Mouse (Mus musculus) left cerebral cortex, adult 2 months (tissue): ENCODE measurements around the gene Gm281. TPM values are rescaled to one million over a fixed set of nuclear protein-coding genes. Genes with fewer than 3 reads are reported as not detected.

ENCODE experiments used
- DNase-seq, 2 experiments: peaks; one replicate each; pipeline ENCODE4 v3.0.0; 2021 to 2022; ENCODE audit warnings: low spot score in 2 of 2, mixed read lengths in 1 of 2; ENCODE audit errors: extremely low spot score in 1 of 2
- H3K27ac ChIP-seq: fragments of 200-600 bp; 2 replicates; pipeline ENCODE4 v1.8.1; 2022
- H3K4me3 ChIP-seq: fragments of 200-600 bp; 2 replicates; pipeline ENCODE4 v1.8.1; 2022
- CTCF ChIP-seq: fragments of 200-600 bp; IDR thresholded peaks from 2 replicates; pipeline ENCODE4 v1.8.1; 2022; ENCODE audit warnings: antibody characterized with exemption, mild to moderate bottlenecking, moderate library complexity
- intact Hi-C: fragments of 180-260 bp; cut with DNase I; formaldehyde crosslinking; loops from one replicate; pipeline ENCODE4 v1.15.1; 2025
- microRNA-seq, 2 experiments: library from miRNA; unstranded; fragments of <30 nt; microRNA quantifications; one replicate each; pipeline ENCODE4 v1.2.0; 2021
- total RNA-seq, 2 experiments: library from RNA; stranded (reverse); gene quantifications; 2 replicates each; pipeline ENCODE4 v1.2.3; 2021

The Gm281 gene
- total RNA-seq, 2 experiments from 2014 or later: not detected

DNA sequence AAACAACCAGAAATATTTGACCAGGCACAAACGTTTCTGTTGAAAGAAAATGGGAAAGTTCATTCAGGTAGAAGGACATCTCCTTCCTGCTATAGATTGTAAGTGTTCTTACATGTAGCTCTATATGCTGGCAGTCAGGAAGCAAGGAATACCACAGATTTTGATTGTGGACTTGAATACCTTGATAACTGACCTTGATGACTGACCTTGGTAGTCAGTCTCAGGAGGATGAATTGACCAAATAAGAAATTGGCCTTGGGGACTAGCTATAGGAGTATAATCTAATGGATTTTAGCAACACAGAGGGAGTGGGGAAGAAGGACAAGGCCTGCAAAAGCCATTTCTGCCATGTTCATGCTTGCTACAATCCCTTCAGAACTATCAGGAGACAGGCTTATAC, 123.8 kb downstream of the Gm281 start:
- no peak overlapping the region for H3K4me3 ChIP-seq
- no peak for TF ChIP-seq CTCF
- intact Hi-C loops: no loop called here
- no peak for DNase-seq
- H3K27ac ChIP-seq: no peak overlapping the region

DNA sequence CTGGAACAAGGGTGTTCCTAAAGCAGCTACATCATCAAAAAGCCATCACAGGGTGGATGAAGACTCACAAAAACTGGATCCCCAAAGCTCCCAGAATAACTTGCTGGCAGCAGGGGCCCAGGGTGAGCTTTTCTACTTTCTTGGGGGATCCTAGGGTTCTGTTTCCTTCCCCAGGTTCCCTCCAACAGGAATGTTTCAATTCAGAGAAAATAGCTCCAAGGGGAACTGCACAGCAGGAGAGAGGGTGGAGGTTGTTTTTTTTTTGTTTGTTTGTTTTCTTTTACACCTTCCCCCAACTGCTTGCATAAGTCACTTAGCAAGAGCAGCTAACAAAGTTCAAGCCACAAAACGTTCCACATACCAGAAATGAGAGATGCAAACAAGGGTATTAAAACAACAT, 124.3 kb downstream of the Gm281 start:
- no peak for DNase-seq
- H3K27ac ChIP-seq: no peak overlapping the region
- no peak for TF ChIP-seq CTCF
- intact Hi-C loops: no loop called here
- no peak overlapping the region for H3K4me3 ChIP-seq

DNA sequence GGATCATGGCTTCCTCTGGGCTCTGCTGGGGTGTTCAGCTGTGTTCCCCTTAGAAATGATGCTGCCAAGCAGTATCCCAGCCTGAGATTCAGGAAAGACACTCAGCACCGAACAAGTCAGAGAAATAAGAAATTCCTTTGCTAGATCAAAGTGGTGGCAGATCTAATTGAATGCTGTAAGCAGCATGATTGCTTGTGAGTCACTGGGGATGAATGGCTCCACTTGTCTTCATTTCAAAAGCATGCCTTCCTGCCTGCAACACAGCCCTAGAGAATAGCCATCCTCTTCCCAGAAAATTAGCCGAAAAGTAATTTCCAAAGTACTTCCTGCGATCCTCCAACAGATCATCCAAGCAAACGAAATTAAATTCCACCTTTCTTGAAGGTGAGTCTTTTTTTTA, 131.3 kb downstream of the Gm281 start:
- TF ChIP-seq CTCF: no peak
- no peak overlapping the region for H3K27ac ChIP-seq
- no peak for DNase-seq
- no peak overlapping the region for H3K4me3 ChIP-seq
- intact Hi-C loops: no loop called here

DNA sequence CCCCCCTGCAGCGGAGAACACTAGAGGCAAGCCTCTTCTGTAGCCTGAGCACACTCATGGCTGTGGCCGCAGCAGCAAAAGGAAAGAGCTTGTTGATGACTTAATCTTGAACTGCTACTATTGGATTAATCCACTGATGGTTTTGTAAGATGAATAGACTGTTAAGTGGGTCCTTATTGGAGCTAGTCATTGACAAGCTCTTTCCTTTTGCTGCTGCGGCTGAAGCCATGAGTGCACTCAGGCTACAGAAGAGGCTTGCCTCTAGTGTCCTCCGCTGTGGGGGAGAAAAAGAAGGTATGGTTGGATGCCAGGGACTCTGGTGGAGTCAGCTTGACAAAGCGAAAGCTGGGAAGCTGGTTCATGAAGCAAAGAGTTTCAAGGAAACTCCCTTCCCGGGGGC, 135.9 kb downstream of the Gm281 start:
- no peak overlapping the region for H3K27ac ChIP-seq
- intact Hi-C loops: no loop called here
- DNase-seq: no peak
- H3K4me3 ChIP-seq: no peak overlapping the region
- no peak for TF ChIP-seq CTCF

DNA sequence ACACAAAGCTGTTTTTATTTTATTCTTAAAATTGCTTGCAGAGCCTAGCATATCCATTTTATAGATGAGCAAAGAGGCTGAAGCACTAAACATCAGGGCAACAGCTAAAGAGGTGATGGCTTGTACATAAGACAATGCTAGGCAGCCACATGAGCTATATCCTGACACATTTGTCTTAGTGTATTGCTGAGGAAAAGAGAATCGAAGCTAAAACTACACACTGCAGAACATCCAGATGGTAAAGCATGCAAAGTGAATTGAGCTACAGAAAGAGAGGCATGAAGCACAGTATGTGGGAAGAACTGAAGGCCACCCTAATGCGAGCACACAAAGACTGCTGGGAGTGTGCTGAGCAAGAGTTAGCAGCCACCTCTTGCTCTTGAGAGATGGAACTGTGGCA, 143.1 kb downstream of the Gm281 start:
- no peak for DNase-seq
- Histone ChIP-seq H3K27ac (no peak overlapping the region), H3K4me3 (no peak overlapping the region)
- TF ChIP-seq CTCF: no peak
- intact Hi-C loops: no loop called here

DNA sequence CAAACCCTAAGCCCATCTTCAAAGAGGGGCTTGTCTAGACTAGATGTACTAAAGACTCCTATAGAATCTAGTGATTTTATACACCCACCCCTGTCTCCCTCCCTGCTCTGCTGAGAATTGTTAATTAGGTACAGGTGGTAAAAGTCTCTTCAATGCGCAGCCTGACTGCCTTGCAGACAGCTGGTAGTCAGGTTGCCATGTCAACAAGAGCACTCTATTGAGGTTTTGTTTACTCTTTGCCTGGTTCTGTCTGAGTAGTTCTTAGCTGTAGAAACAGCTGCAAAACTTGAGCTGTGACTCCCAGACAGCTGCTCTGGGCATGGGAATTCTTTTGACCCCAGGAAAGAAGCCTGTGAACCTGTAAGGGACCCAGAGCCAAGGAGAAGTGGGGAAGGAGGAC, 143.6 kb downstream of the Gm281 start:
- Histone ChIP-seq H3K27ac (no peak overlapping the region), H3K4me3 (no peak overlapping the region)
- DNase-seq: peak in 1 of 2 experiments; percentile 11
- TF ChIP-seq CTCF: no peak
- intact Hi-C loops: no loop called here

Small RNA genes lying within 50 kb of the gene (microRNA-seq; reads per million reads assigned to microRNA genes)
- gene Gm27506: 0 reads per million in 2 experiments

Other genes starting within 250 kb of the Gm281 start
- not detected for gene Sntn, start 243.6 kb downstream of the Gm281 start, total RNA-seq
- gene Atxn7, start 47.0 kb upstream of the Gm281 start, total RNA-seq: 10 to 100 TPM; 25.8 to 32.9 TPM
- 100 to 1,000 TPM in 1 of 2 experiments, 10 to 100 TPM in 1; 90.3 to 106 TPM for gene Thoc7, start 47.4 kb upstream of the Gm281 start, total RNA-seq
- gene Psmd6, start 206.5 kb upstream of the Gm281 start, total RNA-seq: 100 to 1,000 TPM; 103 to 113 TPM